Mouse (Mus musculus) liver, adult (tissue): ENCODE data around the gene Acvr2b.

Experiments
- GATA4 ChIP-seq: IDR thresholded peaks from 2 replicates; pipeline ENCODE4 v1.6.1; 2014; ENCODE audit warnings: mild to moderate bottlenecking, low read length; ENCODE audit not compliant: insufficient replicate concordance

Gene Acvr2b

GRCm38 (mm10) chr9:119481612-119482011 is 79.7 kb downstream of the Acvr2b start:
- TF ChIP-seq GATA4 = no peak

DNA sequence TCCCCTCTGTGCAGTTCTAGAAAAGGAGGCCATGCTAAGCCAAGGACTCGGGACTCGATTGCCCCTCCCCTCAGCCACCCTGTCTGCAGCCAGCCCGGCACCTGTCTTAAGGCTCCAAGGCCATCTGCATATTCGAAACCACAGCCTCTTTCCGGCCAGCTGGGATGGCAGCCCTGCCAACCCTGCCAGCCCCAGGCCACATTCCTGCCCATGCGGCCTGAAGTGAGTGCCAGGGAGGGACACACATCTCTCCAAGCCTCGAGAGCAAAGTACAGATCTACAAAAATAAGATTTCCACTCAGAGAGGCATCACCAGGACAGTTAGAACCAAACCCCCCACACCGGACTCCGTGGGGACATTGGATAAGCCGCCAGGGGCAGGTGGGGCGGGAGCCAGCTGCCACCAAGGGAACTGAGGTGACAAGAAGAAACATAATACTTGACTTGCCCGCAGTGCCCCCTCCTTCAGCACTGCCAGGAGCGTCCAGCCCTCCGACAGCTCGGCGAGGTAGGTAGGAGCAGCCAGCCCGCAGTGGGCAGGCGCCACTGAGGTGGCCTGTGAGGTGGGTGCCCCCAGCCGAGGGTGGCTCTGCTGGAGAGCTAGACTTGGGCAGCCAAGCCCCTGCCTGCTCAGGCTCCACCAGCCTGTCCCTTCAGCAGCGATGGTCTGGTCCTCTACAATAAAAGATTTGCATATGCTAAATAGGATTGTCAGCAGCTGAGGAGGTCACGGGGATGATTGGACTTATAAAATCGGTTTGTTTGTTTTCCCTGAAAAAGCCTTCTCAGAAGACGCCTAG is 81.8 kb downstream of the Acvr2b start:
- no peak for TF ChIP-seq GATA4

DNA sequence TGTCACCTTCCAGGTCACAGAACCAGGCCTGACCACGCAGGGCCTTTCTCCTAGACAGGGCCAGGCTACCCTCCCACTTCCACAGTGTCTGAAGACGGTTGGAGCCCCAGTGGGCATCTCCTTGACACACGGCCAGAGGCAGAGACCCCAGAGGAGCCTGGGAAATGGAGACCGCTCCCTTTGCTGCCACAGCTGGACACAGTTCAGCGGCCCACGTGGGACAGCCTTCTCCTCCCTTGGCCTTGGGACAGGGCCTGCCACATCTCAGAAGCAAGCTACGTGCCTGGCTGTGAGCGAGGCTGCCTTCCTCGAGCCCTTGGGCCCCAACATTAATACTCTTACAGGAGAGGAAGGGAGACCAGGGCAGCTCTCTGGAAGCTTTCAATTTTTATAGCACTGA is 82.5 kb downstream of the Acvr2b start:
- no peak for TF ChIP-seq GATA4
